Mouse (Mus musculus) right cerebral cortex, postnatal 14 days (tissue): ENCODE results near the gene Sugp2.

ENCODE experiments used
- DNase-seq: peaks from one replicate; pipeline ENCODE4 v3.0.0; 2022

Gene Sugp2

GRCm38 (mm10) chr8:70283136-70284077 is 49.4 kb downstream of the Sugp2 start:
- DNase-seq = peak; percentile 26

- no peak for DNase-seq
Measured at GRCm38 (mm10) chr8:70284421-70284820, 50.4 kb downstream of the Sugp2 start.

GRCm38 (mm10) chr8:70285304-70285703 is 51.3 kb downstream of the Sugp2 start:
- no peak for DNase-seq

GRCm38 (mm10) chr8:70286737-70287136 is 52.7 kb downstream of the Sugp2 start:
- no peak for DNase-seq

GRCm38 (mm10) chr8:70293988-70294405 is 60.0 kb downstream of the Sugp2 start:
- no peak for DNase-seq

- DNase-seq = no peak
Measured at GRCm38 (mm10) chr8:70300881-70301280, 66.9 kb downstream of the Sugp2 start.

GRCm38 (mm10) chr8:70302358-70302890 is 68.4 kb downstream of the Sugp2 start, which contains the start of the genes Ddx49 and Cope:
TSS of gene Ddx49 (minus strand) at chr8:70302489.
TSS of gene Cope (plus strand) at chr8:70302518.
- DNase-seq = peak; percentile 94

- DNase-seq = no peak
Measured at GRCm38 (mm10) chr8:70302901-70303300, 68.9 kb downstream of the Sugp2 start.

- peak; percentile 48 for DNase-seq
Measured at GRCm38 (mm10) chr8:70309311-70309710, 75.3 kb downstream of the Sugp2 start.

- DNase-seq = no peak
Measured at GRCm38 (mm10) chr8:70313399-70313798, 79.4 kb downstream of the Sugp2 start.

- peak; percentile 80 for DNase-seq
Measured at GRCm38 (mm10) chr8:70315624-70316510, 81.8 kb downstream of the Sugp2 start, which contains the start of gene Cers1. TSS of gene Cers1 (plus strand) at chr8:70315775.

GRCm38 (mm10) chr8:70316511-70317504 is 82.8 kb downstream of the Sugp2 start:
- peak; percentile 88 for DNase-seq

GRCm38 (mm10) chr8:70317872-70318271 is 83.8 kb downstream of the Sugp2 start:
- DNase-seq = no peak

- DNase-seq = no peak
Measured at GRCm38 (mm10) chr8:70323716-70324115, 89.7 kb downstream of the Sugp2 start.

- DNase-seq = no peak
Measured at GRCm38 (mm10) chr8:70327512-70327911, 93.5 kb downstream of the Sugp2 start.

- DNase-seq = no peak
Measured at GRCm38 (mm10) chr8:70329124-70329834, 95.3 kb downstream of the Sugp2 start, which contains the start of gene Gdf1. TSS of gene Gdf1 (plus strand) at chr8:70329817.
